Mouse (Mus musculus): ENCODE results near the gene Gm7102. TPM values are rescaled to one million over a fixed set of nuclear protein-coding genes. Genes with fewer than 3 reads are reported as not detected.

Gene Gm7102
- polyA plus RNA-seq, 1 experiment = 1.1 TPM

- no peaks in the 10 kb centered on the region for H3K27me3 ChIP-seq (ENCODE audit: control insufficient read depth, insufficient read depth, low read length)
- peak overlapping the region; percentile 54 for H3K4me3 ChIP-seq (ENCODE audit: control insufficient read depth, low read depth, low read length)
- TF ChIP-seq CTCF (IDR thresholded peaks at IDR 0.05; ENCODE audit: control insufficient read depth, insufficient read depth, insufficient replicate concordance, low read depth, low read length) (no peak), POLR2A (IDR thresholded peaks at IDR 0.05; ENCODE audit: control insufficient read depth, low read depth, low read length) (no peak)
- H3K4me1 ChIP-seq (ENCODE audit: control insufficient read depth, insufficient read depth, low read length) = peaks cover 2% of the 10 kb centered on the region; the same call in 1 of the 2 replicates
- H3K36me3 ChIP-seq (ENCODE audit: control insufficient read depth, insufficient read depth, low read length) = no peaks in the 10 kb centered on the region
- no peak overlapping the region for H3K27ac ChIP-seq (ENCODE audit: control insufficient read depth, insufficient read depth, low read depth, low read length)
Measured at GRCm38 (mm10) chr19:61151701-61152420, 24.2 kb downstream of the Gm7102 start.

DNA sequence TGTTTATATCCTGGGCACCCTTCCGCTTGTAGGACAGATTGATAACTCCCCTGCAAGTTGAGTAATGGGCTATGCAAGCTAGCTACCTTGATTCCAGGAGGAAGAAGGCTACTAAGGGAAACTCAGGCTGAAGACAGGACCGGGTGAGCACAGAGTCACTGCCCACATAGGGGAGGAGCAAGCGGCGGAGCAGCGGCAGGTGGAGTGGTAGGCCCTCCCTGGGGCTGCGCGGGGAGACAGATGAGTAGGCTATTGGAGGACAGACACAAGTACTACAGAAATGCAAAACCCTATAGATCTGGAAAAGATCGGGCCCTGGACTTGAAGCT, 24.8 kb downstream of the Gm7102 start:
- Histone ChIP-seq H3K4me3 (ENCODE audit: control insufficient read depth, low read depth, low read length) (peak overlapping the region; percentile 54), H3K36me3 (ENCODE audit: control insufficient read depth, insufficient read depth, low read length) (no peaks in the 10 kb centered on the region), H3K4me1 (ENCODE audit: control insufficient read depth, insufficient read depth, low read length) (peaks cover 2% of the 10 kb centered on the region; the same call in 1 of the 2 replicates), H3K27me3 (ENCODE audit: control insufficient read depth, insufficient read depth, low read length) (no peaks in the 10 kb centered on the region), H3K27ac (ENCODE audit: control insufficient read depth, insufficient read depth, low read depth, low read length) (no peak overlapping the region)
- TF ChIP-seq CTCF (IDR thresholded peaks at IDR 0.05; ENCODE audit: control insufficient read depth, insufficient read depth, insufficient replicate concordance, low read depth, low read length) (no peak), POLR2A (IDR thresholded peaks at IDR 0.05; ENCODE audit: control insufficient read depth, low read depth, low read length) (no peak)

DNA sequence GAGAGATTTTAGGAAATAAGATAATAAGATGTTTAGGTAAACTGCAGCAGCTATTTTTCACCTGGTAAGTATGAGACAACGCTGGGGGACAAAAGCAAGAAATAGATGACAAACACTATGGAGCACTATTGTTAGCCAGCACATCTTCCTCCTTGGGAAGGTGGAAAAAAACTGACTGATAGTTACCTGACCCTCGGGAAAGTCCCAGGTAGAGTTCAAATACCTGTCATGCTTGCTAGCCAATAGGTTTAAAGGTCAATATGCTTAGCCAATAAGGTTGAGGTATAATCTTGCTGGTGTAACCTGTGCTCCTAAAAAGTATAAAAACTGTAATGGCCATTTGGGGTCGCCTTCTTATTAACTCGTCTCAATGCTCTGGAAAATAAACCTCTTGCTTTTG, 34.8 kb downstream of the Gm7102 start:
- H3K27ac ChIP-seq (ENCODE audit: control insufficient read depth, insufficient read depth, low read depth, low read length) = no peak overlapping the region
- no peaks in the 10 kb centered on the region for H3K27me3 ChIP-seq (ENCODE audit: control insufficient read depth, insufficient read depth, low read length)
- H3K36me3 ChIP-seq (ENCODE audit: control insufficient read depth, insufficient read depth, low read length) = no peaks in the 10 kb centered on the region
- peaks cover 2% of the 10 kb centered on the region; the same call in 1 of the 2 replicates for H3K4me1 ChIP-seq (ENCODE audit: control insufficient read depth, insufficient read depth, low read length)
- no peak overlapping the region for H3K4me3 ChIP-seq (ENCODE audit: control insufficient read depth, low read depth, low read length)
- TF ChIP-seq CTCF (IDR thresholded peaks at IDR 0.05; ENCODE audit: control insufficient read depth, insufficient read depth, insufficient replicate concordance, low read depth, low read length) = no peak
- no peak for TF ChIP-seq POLR2A (IDR thresholded peaks at IDR 0.05; ENCODE audit: control insufficient read depth, low read depth, low read length)

GRCm38 (mm10) chr19:61140342-61141206, 35.5 kb downstream of the Gm7102 start, which contains the start of gene Zfp950:
Gene Zfp950 (minus strand): TSS chr19:61140840.
- peak within 1 kb of the TSS; percentile 40; the same call in 1 of the 2 replicates for H3K27ac ChIP-seq (ENCODE audit: control insufficient read depth, insufficient read depth, low read depth, low read length)
- H3K4me3 ChIP-seq (ENCODE audit: control insufficient read depth, low read depth, low read length) = peak within 1 kb of the TSS; percentile 84

GRCm38 (mm10) chr19:61138655-61139054, 37.5 kb downstream of the Gm7102 start:
- TF ChIP-seq POLR2A (IDR thresholded peaks at IDR 0.05; ENCODE audit: control insufficient read depth, low read depth, low read length) (no peak), CTCF (IDR thresholded peaks at IDR 0.05; ENCODE audit: control insufficient read depth, insufficient read depth, insufficient replicate concordance, low read depth, low read length) (no peak)
- peaks cover 2% of the 10 kb centered on the region; the same call in 1 of the 2 replicates for H3K4me1 ChIP-seq (ENCODE audit: control insufficient read depth, insufficient read depth, low read length)
- H3K27ac ChIP-seq (ENCODE audit: control insufficient read depth, insufficient read depth, low read depth, low read length) = no peak overlapping the region
- no peaks in the 10 kb centered on the region for H3K36me3 ChIP-seq (ENCODE audit: control insufficient read depth, insufficient read depth, low read length)
- no peak overlapping the region for H3K4me3 ChIP-seq (ENCODE audit: control insufficient read depth, low read depth, low read length)
- H3K27me3 ChIP-seq (ENCODE audit: control insufficient read depth, insufficient read depth, low read length) = no peaks in the 10 kb centered on the region

More at GRCm38 (mm10) chr19:61140342-61141206, 35.5 kb downstream of the Gm7102 start, which contains the start of gene Zfp950:
- peaks cover 2% of the 10 kb centered on the region; the same call in 1 of the 2 replicates for H3K4me1 ChIP-seq (ENCODE audit: control insufficient read depth, insufficient read depth, low read length)
- no peaks in the 10 kb centered on the region for H3K27me3 ChIP-seq (ENCODE audit: control insufficient read depth, insufficient read depth, low read length)
- no peak for TF ChIP-seq CTCF (IDR thresholded peaks at IDR 0.05; ENCODE audit: control insufficient read depth, insufficient read depth, insufficient replicate concordance, low read depth, low read length)
- peak; percentile 40; the same call in 1 of the 2 replicates for TF ChIP-seq POLR2A (IDR thresholded peaks at IDR 0.05; ENCODE audit: control insufficient read depth, low read depth, low read length)
- no peaks in the 10 kb centered on the region for H3K36me3 ChIP-seq (ENCODE audit: control insufficient read depth, insufficient read depth, low read length)

GRCm38 (mm10) chr19:61131096-61131495, 45.0 kb downstream of the Gm7102 start:
- Histone ChIP-seq H3K4me3 (ENCODE audit: control insufficient read depth, low read depth, low read length) (no peak overlapping the region), H3K36me3 (ENCODE audit: control insufficient read depth, insufficient read depth, low read length) (no peaks in the 10 kb centered on the region), H3K27ac (ENCODE audit: control insufficient read depth, insufficient read depth, low read depth, low read length) (no peak overlapping the region), H3K27me3 (ENCODE audit: control insufficient read depth, insufficient read depth, low read length) (no peaks in the 10 kb centered on the region), H3K4me1 (ENCODE audit: control insufficient read depth, insufficient read depth, low read length) (no peaks in the 10 kb centered on the region)
- no peak for TF ChIP-seq POLR2A (IDR thresholded peaks at IDR 0.05; ENCODE audit: control insufficient read depth, low read depth, low read length)
- no peak for TF ChIP-seq CTCF (IDR thresholded peaks at IDR 0.05; ENCODE audit: control insufficient read depth, insufficient read depth, insufficient replicate concordance, low read depth, low read length)

Other genes with a start within 250 kb of the Gm7102 start
- gene Zfp950, start 35.5 kb downstream of the Gm7102 start, polyA plus RNA-seq (2012; rRNA removed) = 4.3 and 4.6 TPM in 2 replicates
- gene Gm6020, start 7.6 kb upstream of the Gm7102 start, polyA plus RNA-seq (2012; rRNA removed) = not detected in 2 replicates
- gene Csf2ra, start 52.1 kb upstream of the Gm7102 start, polyA plus RNA-seq (2012; rRNA removed) = 42.2 and 44.3 TPM in 2 replicates
- not detected in 2 replicates for gene Gm21060, start 120.8 kb upstream of the Gm7102 start, polyA plus RNA-seq (2012; rRNA removed)